Mouse (Mus musculus) embryonic fibroblast, embryonic 13.5 days (primary cell): ENCODE results near the gene Amz2.

ENCODE experiments used
- CTCF ChIP-seq: IDR thresholded peaks from 2 replicates; pipeline ENCODE4 v1.5.1; 2011; ENCODE audit warnings: mild to moderate bottlenecking, control low read depth, low read length, moderate library complexity, borderline replicate concordance; ENCODE audit not compliant: insufficient read depth
- POLR2A ChIP-seq: IDR thresholded peaks from 2 replicates; pipeline ENCODE4 v1.6.1; 2011; ENCODE audit warnings: low read depth, mild to moderate bottlenecking, control low read depth, low read length, moderate library complexity

DNA sequence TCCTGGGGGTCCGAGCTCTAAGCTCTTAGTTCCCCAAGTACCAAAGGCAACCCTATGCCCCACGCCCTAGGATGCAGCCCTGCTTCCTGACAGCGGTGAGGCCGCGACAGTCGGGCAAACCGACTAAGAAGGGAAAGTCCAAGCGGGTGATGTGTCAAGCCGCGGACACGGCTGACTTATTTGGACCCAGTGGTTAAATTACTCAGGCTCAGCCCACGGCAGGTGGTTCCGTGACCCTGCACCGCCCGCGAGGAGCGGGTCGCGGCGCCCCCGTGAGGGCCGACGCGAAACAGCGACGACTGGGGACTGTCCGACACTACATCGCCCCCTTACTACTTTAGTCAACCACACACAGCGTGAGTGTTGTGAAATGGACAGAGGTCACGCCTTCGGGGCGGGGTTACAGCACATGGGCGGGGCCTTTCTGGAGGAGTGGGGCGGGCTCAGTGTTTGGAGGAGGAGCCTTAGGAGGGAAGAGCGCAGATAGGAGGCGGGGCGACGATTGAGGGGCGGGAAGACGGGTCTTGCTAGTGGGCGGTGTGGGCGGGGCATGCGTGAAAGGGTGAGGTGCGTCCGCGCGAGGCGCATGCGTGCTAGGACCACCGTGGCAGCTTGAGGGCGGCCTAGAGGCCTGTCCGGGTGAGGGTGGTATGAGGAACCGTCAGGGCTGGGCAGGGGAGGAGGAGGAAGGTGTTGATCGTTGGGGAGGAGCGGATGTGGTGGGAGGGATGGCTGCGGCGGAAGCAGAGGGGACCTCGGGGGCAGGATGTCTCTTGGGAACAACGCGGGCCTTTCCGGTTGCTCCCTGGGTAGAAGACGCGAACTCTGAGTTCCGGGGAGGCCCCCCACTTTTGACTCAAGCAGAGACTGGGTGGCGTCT lies at the start of gene Amz2:
- TF ChIP-seq CTCF = peak; percentile 87
- peak; percentile 89 for TF ChIP-seq POLR2A
